Mouse (Mus musculus): ENCODE results near the gene Hepacam2. TPM values are rescaled to one million over a fixed set of nuclear protein-coding genes. Genes with fewer than 3 reads are reported as not detected.
"Not testable (repeated sequence)": the region's sequence is repeated elsewhere in the genome, so short reads cannot be mapped to it uniquely, and the experiment has no call there.

Hepacam2 gene
- polyA plus RNA-seq, 1 experiment from 2014 or later: 2.2 TPM

GRCm38 (mm10) chr6:3511116-3511515 is 13.0 kb upstream of the Hepacam2 start:
- H3K9ac ChIP-seq (ENCODE audit: low read depth, low read length): 0 out of 2 replicates have a peak overlapping the region, but pooled peaks have one; percentile 21
- no peak overlapping the region for H3K4me2 ChIP-seq (replicated peaks; ENCODE audit: low read depth, low read length)
- no peaks in the 10 kb centered on the region for H3K36me3 ChIP-seq (ENCODE audit: control insufficient read depth, insufficient read depth, low read length)
- H3K27me3 ChIP-seq (ENCODE audit: control insufficient read depth, insufficient read depth, low read length): no peaks in the 10 kb centered on the region
- ATAC-seq (ENCODE audit: low FRiP score) (no peak), DNase-seq (ENCODE audit: low spot score) (peak; percentile 17)
- H3K27ac ChIP-seq (ENCODE audit: low read depth, low read length): no peak overlapping the region
- H3K4me1 ChIP-seq (replicated peaks; ENCODE audit: control insufficient read depth, insufficient read depth, low read length): no peaks in the 10 kb centered on the region
- WGBS: 80% methylated on average over 10 of the region's 10 CpGs
- H3K9me3 ChIP-seq (ENCODE audit: control insufficient read depth, low read length): no peaks in the 10 kb centered on the region
- no peak overlapping the region for H3K4me3 ChIP-seq (ENCODE audit: low read depth, low read length)

DNA sequence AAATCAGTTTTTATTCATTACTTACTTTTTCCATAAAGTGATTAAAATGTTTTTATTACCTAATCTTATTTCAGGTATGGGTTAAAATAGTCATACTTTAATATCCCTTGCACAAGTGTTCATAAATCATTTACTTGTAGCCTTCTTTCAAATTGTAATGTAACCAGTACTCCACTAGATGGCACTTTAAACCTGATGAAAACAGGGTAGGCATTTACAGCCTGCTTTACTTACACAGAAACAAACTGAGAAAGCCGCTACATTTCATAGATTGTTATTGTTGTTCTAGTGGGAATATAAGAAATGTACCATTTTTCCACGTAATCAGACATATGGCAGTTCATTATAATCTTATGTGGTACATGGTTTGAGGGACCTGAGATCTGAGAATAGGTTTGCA is 11.7 kb upstream of the Hepacam2 start:
- H3K27ac ChIP-seq (ENCODE audit: low read depth, low read length): no peak overlapping the region
- no peak overlapping the region for H3K9ac ChIP-seq (ENCODE audit: low read depth, low read length)
- peak; percentile 52 for ATAC-seq (ENCODE audit: low FRiP score)
- peak; percentile 50 for DNase-seq (ENCODE audit: low spot score)
- H3K4me1 ChIP-seq (replicated peaks; ENCODE audit: control insufficient read depth, insufficient read depth, low read length): no peaks in the 10 kb centered on the region
- no peak overlapping the region for H3K4me2 ChIP-seq (replicated peaks; ENCODE audit: low read depth, low read length)
- 29% methylated on average over 2 of the region's 2 CpGs for WGBS
- H3K36me3 ChIP-seq (ENCODE audit: control insufficient read depth, insufficient read depth, low read length): no peaks in the 10 kb centered on the region
- H3K4me3 ChIP-seq (ENCODE audit: low read depth, low read length): no peak overlapping the region
- H3K9me3 ChIP-seq (ENCODE audit: control insufficient read depth, low read length): no peaks in the 10 kb centered on the region
- H3K27me3 ChIP-seq (ENCODE audit: control insufficient read depth, insufficient read depth, low read length): no peaks in the 10 kb centered on the region

DNA sequence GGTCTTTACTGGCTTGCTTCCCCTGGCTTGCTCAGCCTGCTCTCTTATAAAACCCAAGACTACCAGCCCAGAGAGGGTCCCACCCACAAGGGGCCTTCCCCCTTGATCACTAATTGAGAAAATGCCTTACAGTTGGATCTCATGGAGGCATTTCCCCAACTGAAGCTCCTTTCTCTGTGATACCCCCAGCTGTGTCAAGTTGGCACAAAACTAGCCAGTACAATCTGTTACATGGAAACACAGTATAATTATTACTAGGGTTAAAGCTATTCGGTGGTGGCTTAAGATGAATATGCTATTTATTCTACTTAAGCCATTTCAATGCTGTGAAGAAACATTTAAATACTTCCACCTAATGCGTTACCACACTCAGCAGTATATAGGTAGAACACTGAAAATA is 10.1 kb upstream of the Hepacam2 start:
- H3K9ac ChIP-seq (ENCODE audit: low read depth, low read length); H3K4me2 ChIP-seq (replicated peaks; ENCODE audit: low read depth, low read length); H3K9me3 ChIP-seq (ENCODE audit: control insufficient read depth, low read length); H3K4me1 ChIP-seq (replicated peaks; ENCODE audit: control insufficient read depth, insufficient read depth, low read length); DNase-seq (ENCODE audit: low spot score); ATAC-seq (ENCODE audit: low FRiP score); H3K27me3 ChIP-seq (ENCODE audit: control insufficient read depth, insufficient read depth, low read length); H3K36me3 ChIP-seq (ENCODE audit: control insufficient read depth, insufficient read depth, low read length); H3K27ac ChIP-seq (ENCODE audit: low read depth, low read length); H3K4me3 ChIP-seq (ENCODE audit: low read depth, low read length): not testable (repeated sequence)
- WGBS: 99% methylated on average over 2 of the region's 2 CpGs

DNA sequence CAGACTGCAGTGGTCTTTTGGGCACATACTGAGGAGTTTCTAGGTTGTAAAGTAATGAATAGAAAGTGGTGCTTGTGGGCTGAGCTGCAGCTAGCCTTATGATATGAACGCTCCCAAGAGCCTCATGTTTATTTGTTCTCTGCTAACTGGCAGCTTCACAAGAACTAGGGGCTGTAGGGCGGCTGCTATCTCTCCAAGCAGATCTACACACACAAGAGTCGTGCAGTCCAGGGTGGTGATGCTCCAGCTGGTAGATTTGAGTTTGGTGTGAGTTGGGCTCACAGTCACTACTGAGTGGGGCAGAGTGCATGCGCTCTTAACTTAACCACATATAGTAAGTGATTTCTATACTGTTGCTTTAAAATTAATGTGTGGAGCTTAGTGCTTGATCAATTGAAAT is 9.0 kb upstream of the Hepacam2 start:
- Histone ChIP-seq H3K4me2 (replicated peaks; ENCODE audit: low read depth, low read length) (no peak overlapping the region), H3K36me3 (ENCODE audit: control insufficient read depth, insufficient read depth, low read length) (no peaks in the 10 kb centered on the region), H3K9me3 (ENCODE audit: control insufficient read depth, low read length) (no peaks in the 10 kb centered on the region), H3K4me3 (ENCODE audit: low read depth, low read length) (no peak overlapping the region), H3K4me1 (replicated peaks; ENCODE audit: control insufficient read depth, insufficient read depth, low read length) (no peaks in the 10 kb centered on the region), H3K27ac (ENCODE audit: low read depth, low read length) (no peak overlapping the region), H3K9ac (ENCODE audit: low read depth, low read length) (no peak overlapping the region), H3K27me3 (ENCODE audit: control insufficient read depth, insufficient read depth, low read length) (no peaks in the 10 kb centered on the region)
- ATAC-seq (ENCODE audit: low FRiP score): no peak
- no peak for DNase-seq (ENCODE audit: low spot score)
- 85% methylated on average over 4 of the region's 4 CpGs for WGBS

- no peak for DNase-seq (ENCODE audit: low spot score)
- WGBS: 88% methylated on average over 5 of the region's 5 CpGs
- Histone ChIP-seq H3K4me2 (replicated peaks; ENCODE audit: low read depth, low read length) (no peak overlapping the region), H3K9ac (ENCODE audit: low read depth, low read length) (no peak overlapping the region), H3K27ac (ENCODE audit: low read depth, low read length) (no peak overlapping the region), H3K4me3 (ENCODE audit: low read depth, low read length) (no peak overlapping the region), H3K9me3 (ENCODE audit: control insufficient read depth, low read length) (no peaks in the 10 kb centered on the region), H3K4me1 (replicated peaks; ENCODE audit: control insufficient read depth, insufficient read depth, low read length) (no peaks in the 10 kb centered on the region), H3K27me3 (ENCODE audit: control insufficient read depth, insufficient read depth, low read length) (no peaks in the 10 kb centered on the region), H3K36me3 (ENCODE audit: control insufficient read depth, insufficient read depth, low read length) (no peaks in the 10 kb centered on the region)
- ATAC-seq (ENCODE audit: low FRiP score): no peak
Observed at GRCm38 (mm10) chr6:3505289-3505688, 7.2 kb upstream of the Hepacam2 start.

GRCm38 (mm10) chr6:3500286-3500685 is 2.2 kb upstream of the Hepacam2 start:
- no peaks in the 10 kb centered on the region for H3K9me3 ChIP-seq (ENCODE audit: control insufficient read depth, low read length)
- H3K4me3 ChIP-seq (ENCODE audit: low read depth, low read length): no peak overlapping the region
- WGBS: 88% methylated on average over 3 of the region's 3 CpGs
- H3K27ac ChIP-seq (ENCODE audit: low read depth, low read length): no peak overlapping the region
- H3K9ac ChIP-seq (ENCODE audit: low read depth, low read length): no peak overlapping the region
- ATAC-seq (ENCODE audit: low FRiP score) (no peak), DNase-seq (ENCODE audit: low spot score) (no peak)
- H3K4me2 ChIP-seq (replicated peaks; ENCODE audit: low read depth, low read length): no peak overlapping the region
- H3K27me3 ChIP-seq (ENCODE audit: control insufficient read depth, insufficient read depth, low read length): no peaks in the 10 kb centered on the region
- no peaks in the 10 kb centered on the region for H3K4me1 ChIP-seq (replicated peaks; ENCODE audit: control insufficient read depth, insufficient read depth, low read length)
- H3K36me3 ChIP-seq (ENCODE audit: control insufficient read depth, insufficient read depth, low read length): no peaks in the 10 kb centered on the region

- no peak overlapping the region for H3K4me3 ChIP-seq (ENCODE audit: low read depth, low read length)
- no peaks in the 10 kb centered on the region for H3K9me3 ChIP-seq (ENCODE audit: control insufficient read depth, low read length)
- H3K9ac ChIP-seq (ENCODE audit: low read depth, low read length): no peak overlapping the region
- H3K4me1 ChIP-seq (replicated peaks; ENCODE audit: control insufficient read depth, insufficient read depth, low read length): no peaks in the 10 kb centered on the region
- no peaks in the 10 kb centered on the region for H3K36me3 ChIP-seq (ENCODE audit: control insufficient read depth, insufficient read depth, low read length)
- no peak for ATAC-seq (ENCODE audit: low FRiP score)
- 6% methylated on average over 2 of the region's 2 CpGs for WGBS
- no peaks in the 10 kb centered on the region for H3K27me3 ChIP-seq (ENCODE audit: control insufficient read depth, insufficient read depth, low read length)
- DNase-seq (ENCODE audit: low spot score): peak; percentile 78
- H3K4me2 ChIP-seq (replicated peaks; ENCODE audit: low read depth, low read length): no peak overlapping the region
- H3K27ac ChIP-seq (ENCODE audit: low read depth, low read length): no peak overlapping the region
Observed at GRCm38 (mm10) chr6:3496210-3496609, 1.9 kb downstream of the Hepacam2 start.

DNA sequence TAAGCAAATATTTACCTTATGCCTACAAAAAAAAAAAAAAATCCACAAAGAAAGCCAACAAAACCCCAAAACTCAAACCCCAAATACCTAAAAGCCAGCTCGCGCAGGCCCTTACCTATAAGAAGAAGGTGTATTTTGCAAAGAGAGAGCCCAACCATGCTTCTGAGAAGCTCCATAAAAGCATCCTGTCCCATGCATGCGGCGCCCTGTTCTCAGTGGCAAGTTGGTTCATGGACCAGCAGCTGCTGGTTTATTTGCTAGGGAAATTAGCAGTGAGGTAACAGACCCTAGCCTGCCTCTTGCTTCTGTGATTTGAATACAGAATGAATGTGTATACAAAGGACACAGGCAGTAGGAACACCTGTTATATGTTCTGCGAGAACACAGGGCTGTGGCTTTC is 3.8 kb downstream of the Hepacam2 start:
- DNase-seq (ENCODE audit: low spot score): no peak
- Histone ChIP-seq H3K9ac (ENCODE audit: low read depth, low read length) (no peak overlapping the region), H3K4me2 (replicated peaks; ENCODE audit: low read depth, low read length) (no peak overlapping the region), H3K4me3 (ENCODE audit: low read depth, low read length) (no peak overlapping the region), H3K9me3 (ENCODE audit: control insufficient read depth, low read length) (no peaks in the 10 kb centered on the region), H3K4me1 (replicated peaks; ENCODE audit: control insufficient read depth, insufficient read depth, low read length) (no peaks in the 10 kb centered on the region), H3K27ac (ENCODE audit: low read depth, low read length) (no peak overlapping the region), H3K27me3 (ENCODE audit: control insufficient read depth, insufficient read depth, low read length) (no peaks in the 10 kb centered on the region), H3K36me3 (ENCODE audit: control insufficient read depth, insufficient read depth, low read length) (no peaks in the 10 kb centered on the region)
- WGBS: 75% methylated on average over 5 of the region's 5 CpGs
- ATAC-seq (ENCODE audit: low FRiP score): no peak

DNA sequence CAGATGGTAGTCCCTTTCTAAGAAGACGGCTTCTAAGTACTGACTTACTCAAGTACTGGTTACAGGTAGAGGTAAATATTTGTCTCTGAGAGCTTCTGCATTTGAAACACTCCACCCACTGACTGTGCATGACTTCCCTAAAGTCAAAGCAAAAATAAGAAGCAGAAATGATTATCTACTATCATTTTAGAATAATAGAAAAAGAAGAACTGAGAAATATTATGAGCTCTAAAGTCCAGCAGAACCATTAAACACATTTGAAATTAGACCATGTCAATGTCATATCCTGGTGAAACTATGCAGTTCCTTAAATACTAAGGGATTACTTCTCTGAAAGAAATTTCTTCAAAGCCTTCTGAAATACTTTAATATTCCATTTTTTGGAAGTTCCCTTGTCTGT is 10.7 kb downstream of the Hepacam2 start:
- Histone ChIP-seq H3K27ac (ENCODE audit: low read depth, low read length) (no peak overlapping the region), H3K4me2 (replicated peaks; ENCODE audit: low read depth, low read length) (no peak overlapping the region), H3K9ac (ENCODE audit: low read depth, low read length) (no peak overlapping the region), H3K4me1 (replicated peaks; ENCODE audit: control insufficient read depth, insufficient read depth, low read length) (no peaks in the 10 kb centered on the region), H3K9me3 (ENCODE audit: control insufficient read depth, low read length) (no peaks in the 10 kb centered on the region), H3K36me3 (ENCODE audit: control insufficient read depth, insufficient read depth, low read length) (no peaks in the 10 kb centered on the region), H3K27me3 (ENCODE audit: control insufficient read depth, insufficient read depth, low read length) (no peaks in the 10 kb centered on the region), H3K4me3 (ENCODE audit: low read depth, low read length) (no peak overlapping the region)
- WGBS: 91% methylated on average over 1 of the region's 1 CpGs
- ATAC-seq (ENCODE audit: low FRiP score) (no peak), DNase-seq (ENCODE audit: low spot score) (no peak)
